ENCODE assay signal across 8 mouse cellular contexts in the genomic region with DNA sequence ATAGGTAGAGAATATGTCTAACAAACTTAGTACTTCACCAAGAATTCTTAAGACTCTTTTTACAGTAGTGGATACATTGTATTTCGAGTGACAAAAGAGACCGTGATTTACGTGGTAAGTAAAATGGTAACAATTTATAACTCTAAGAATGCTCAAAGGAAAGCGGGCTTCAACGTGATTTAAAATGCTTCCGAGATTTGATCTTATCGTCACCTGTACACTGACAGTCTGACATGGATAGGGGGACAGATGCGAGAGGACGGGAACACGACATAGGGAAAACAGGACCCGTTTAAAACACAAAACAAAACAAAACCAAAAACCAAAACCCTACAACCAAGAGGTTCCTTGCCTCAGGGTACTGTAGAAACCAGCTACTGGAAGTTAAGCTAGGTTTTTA. TPM values are rescaled to one million over a fixed set of nuclear protein-coding genes. Genes with fewer than 3 reads are reported as not detected.
DNase-seq lines count a peak whose midpoint lies in the region; ATAC-seq and TF ChIP-seq lines count a peak whose summit lies in the region.

No protein-coding gene starts in this region.

- no peak for ATAC-seq in limb, embryonic 15.5 days (ENCODE audit: insufficient number of reproducible peaks, low FRiP score, low TSS enrichment, low read depth)
- no peak for ATAC-seq in stomach, embryonic 16.5 days (ENCODE audit: insufficient read depth, low FRiP score)
- ATAC-seq in frontal cortex, adult (ENCODE audit: low TSS enrichment), result no peak

- H3K4me2 ChIP-seq in limb, embryonic 15.5 days, result peak overlapping the region; percentile 53
- H3K4me2 ChIP-seq in stomach, embryonic 16.5 days (ENCODE audit: low read depth, low read length), result peak overlapping the region; percentile 85

- TF ChIP-seq POLR2A in spleen, adult 2 months (IDR thresholded peaks at IDR 0.05; ENCODE audit: low read depth, low read length), result no peak

- peak overlapping the region; percentile 72; the same call in 1 of the 2 replicates for H3K27ac ChIP-seq in spleen, adult 2 months (ENCODE audit: insufficient read depth, low read length)
- peak overlapping the region; percentile 90; the same call in 1 of the 2 replicates for H3K27ac ChIP-seq in limb, embryonic 15.5 days
- no peak overlapping the region for H3K27ac ChIP-seq in stomach, embryonic 16.5 days (ENCODE audit: low read length)

- peak overlapping the region; percentile 71 for H3K9ac ChIP-seq in limb, embryonic 15.5 days
- peak overlapping the region; percentile 91 for H3K9ac ChIP-seq in stomach, embryonic 16.5 days (ENCODE audit: low read length)

- H3K36me3 ChIP-seq in spleen, adult 2 months (ENCODE audit: control insufficient read depth, insufficient read depth, low read length), result peaks cover 19% of the 10 kb centered on the region
- H3K36me3 ChIP-seq in limb, embryonic 15.5 days, result peaks cover 46% of the 10 kb centered on the region
- H3K36me3 ChIP-seq in stomach, embryonic 16.5 days (ENCODE audit: control insufficient read depth, insufficient read depth, low read length), result peaks cover 14% of the 10 kb centered on the region

- H3K4me3 ChIP-seq in spleen, adult 2 months (ENCODE audit: extremely low read depth, insufficient read depth, insufficient read length), result peak overlapping the region; percentile 86
- H3K4me3 ChIP-seq in limb, embryonic 15.5 days, result peak overlapping the region; percentile 69
- H3K4me3 ChIP-seq in stomach, embryonic 16.5 days (replicated peaks; ENCODE audit: low read length), result peak overlapping the region; percentile 89

- no peaks in the 10 kb centered on the region for H3K27me3 ChIP-seq in spleen, adult 2 months (ENCODE audit: control insufficient read depth, insufficient read depth, low read length)
- no peaks in the 10 kb centered on the region for H3K27me3 ChIP-seq in limb, embryonic 15.5 days
- no peaks in the 10 kb centered on the region for H3K27me3 ChIP-seq in stomach, embryonic 16.5 days (ENCODE audit: control insufficient read depth, insufficient read depth, low read length)

- TF ChIP-seq CTCF in spleen, adult 2 months (IDR thresholded peaks at IDR 0.05; ENCODE audit: extremely low read depth, insufficient read depth, insufficient read length, insufficient replicate concordance), result no peak

- no peaks in the 10 kb centered on the region for H3K9me3 ChIP-seq in limb, embryonic 15.5 days
- H3K9me3 ChIP-seq in stomach, embryonic 16.5 days (replicated peaks; ENCODE audit: control insufficient read depth, low read length), result no peaks in the 10 kb centered on the region

- DNase-seq in cerebellum, adult 9-10 months, result peak; percentile 30
- DNase-seq in cerebellum, postnatal 36 days, result no peak
- DNase-seq in spleen, adult 2 months (ENCODE audit: low read depth in 1 of 2, low spot score in 2 of 2), result no peak
- no peak for DNase-seq in spleen, postnatal 10 days (ENCODE audit: low spot score in 2 of 2)
- no peak for DNase-seq in thymus, postnatal 14 days

- peaks cover 4% of the 10 kb centered on the region; the same call in 1 of the 2 replicates for H3K4me1 ChIP-seq in spleen, adult 2 months (ENCODE audit: control insufficient read depth, insufficient read depth, insufficient read length)
- H3K4me1 ChIP-seq in limb, embryonic 15.5 days, result peaks cover 8% of the 10 kb centered on the region
- H3K4me1 ChIP-seq in stomach, embryonic 16.5 days (ENCODE audit: control insufficient read depth, insufficient read depth, low read length), result peaks cover 9% of the 10 kb centered on the region

- 17% methylated on average over 11 of the region's 11 CpGs for WGBS in spleen, adult 2 months
- WGBS in limb, embryonic 15.5 days, result 14% methylated on average over 11 of the region's 11 CpGs
- 16% methylated on average over 11 of the region's 11 CpGs for WGBS in stomach, embryonic 16.5 days

RNA-seq across cellular contexts. Expression of a gene that starts 0.6 kb away (rescaled TPM):
- 17.1 and 17.5 TPM in 2 replicates for polyA plus RNA-seq in spleen, adult 2 months (2012; rRNA removed)
- 42.2 and 42.5 TPM in 2 replicates for polyA plus RNA-seq in limb, embryonic 15.5 days (2015; fragmentation: Nextera tagmentation; extraction: Ambion mirVana)
- 36.3 and 37.8 TPM in 2 replicates for polyA plus RNA-seq in stomach, embryonic 16.5 days (2015; fragmentation: Nextera tagmentation; extraction: Ambion mirVana)

RNA-seq across cellular contexts. Expression of a gene that starts 0.8 kb away (rescaled TPM):
- polyA plus RNA-seq in spleen, adult 2 months (2012; rRNA removed), result 39.7 and 41.5 TPM in 2 replicates
- polyA plus RNA-seq in limb, embryonic 15.5 days (2015; fragmentation: Nextera tagmentation; extraction: Ambion mirVana), result 205 and 215 TPM in 2 replicates
- polyA plus RNA-seq in stomach, embryonic 16.5 days (2015; fragmentation: Nextera tagmentation; extraction: Ambion mirVana), result 190 and 202 TPM in 2 replicates

RNA-seq across cellular contexts. Expression of a gene that starts 26.9 kb away (rescaled TPM):
- 2.7 and 3.7 TPM in 2 replicates for polyA plus RNA-seq in spleen, adult 2 months (2012; rRNA removed)
- polyA plus RNA-seq in limb, embryonic 15.5 days (2015; fragmentation: Nextera tagmentation; extraction: Ambion mirVana), result 0.46 and 0.78 TPM in 2 replicates
- polyA plus RNA-seq in stomach, embryonic 16.5 days (2015; fragmentation: Nextera tagmentation; extraction: Ambion mirVana), result 0.35 and 0.43 TPM in 2 replicates

RNA-seq across cellular contexts. Expression of a gene that starts 34.1 kb away (rescaled TPM):
- polyA plus RNA-seq in spleen, adult 2 months (2012; rRNA removed), result 0.07 and 0.21 TPM in 2 replicates
- 1.3 and 1.7 TPM in 2 replicates for polyA plus RNA-seq in limb, embryonic 15.5 days (2015; fragmentation: Nextera tagmentation; extraction: Ambion mirVana)
- 0.42 and 0.53 TPM in 2 replicates for polyA plus RNA-seq in stomach, embryonic 16.5 days (2015; fragmentation: Nextera tagmentation; extraction: Ambion mirVana)
